Mouse (Mus musculus): ENCODE measurements around the gene Slc26a11. TPM values are rescaled to one million over a fixed set of nuclear protein-coding genes. Genes with fewer than 3 reads are reported as not detected.

Gene Slc26a11
- polyA plus RNA-seq, 1 experiment from 2014 or later, result 5.3 TPM

DNA sequence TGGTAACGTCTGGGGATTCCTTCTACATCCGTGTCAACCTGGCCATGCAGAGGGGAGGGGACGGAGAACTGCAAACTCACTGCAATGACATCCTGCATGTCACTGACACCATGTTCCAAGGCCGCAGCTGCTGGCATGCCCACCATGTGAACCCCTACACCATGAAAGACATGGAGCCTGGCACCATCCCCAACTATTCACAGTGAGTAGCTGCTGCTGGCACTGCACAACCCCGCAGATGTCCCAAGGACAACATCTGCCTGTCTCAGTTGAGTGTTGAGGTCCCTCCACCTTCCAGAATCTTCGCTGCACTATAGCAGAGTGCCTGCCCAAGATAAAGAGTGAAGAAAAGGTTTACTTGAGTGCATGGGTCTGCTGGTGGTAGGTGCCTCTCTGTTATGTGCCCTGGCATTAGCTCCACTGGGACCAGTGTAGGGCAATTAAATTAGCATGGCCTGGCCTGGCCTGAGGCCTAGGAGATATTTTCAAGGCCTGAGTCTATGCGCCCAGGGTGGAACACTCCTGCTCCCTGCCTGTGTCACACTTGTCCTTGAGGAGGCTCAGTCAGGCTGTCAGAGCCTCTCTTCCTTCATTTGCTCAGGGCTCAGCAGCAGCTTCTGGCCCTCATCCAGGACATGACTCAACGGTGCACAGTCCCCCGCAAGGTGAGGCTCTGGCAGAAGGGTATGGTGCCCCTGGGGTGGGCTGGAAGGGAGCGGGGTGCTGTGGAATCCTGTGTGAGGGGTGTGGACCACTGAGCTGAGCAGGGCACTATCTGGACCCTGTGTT lies 16.9 kb upstream of the Slc26a11 start:
- Histone ChIP-seq H3K4me3 (no peak overlapping the region), H3K9ac (no peak overlapping the region), H3K4me2 (no peak overlapping the region), H3K36me3 (no peaks in the 10 kb centered on the region), H3K4me1 (replicated peaks) (no peaks in the 10 kb centered on the region), H3K27ac (replicated peaks) (no peak overlapping the region), H3K27me3 (no peaks in the 10 kb centered on the region; the same call in 1 of the 2 replicates), H3K9me3 (no peaks in the 10 kb centered on the region)
- WGBS, result 83% methylated on average over 10 of the region's 10 CpGs
- no peak for ATAC-seq (ENCODE audit: low read depth)

- Histone ChIP-seq H3K9ac (no peak overlapping the region), H3K9me3 (no peaks in the 10 kb centered on the region), H3K36me3 (no peaks in the 10 kb centered on the region), H3K4me3 (no peak overlapping the region), H3K27me3 (no peaks in the 10 kb centered on the region; the same call in 1 of the 2 replicates), H3K4me2 (no peak overlapping the region), H3K27ac (replicated peaks) (no peak overlapping the region), H3K4me1 (replicated peaks) (no peaks in the 10 kb centered on the region)
- ATAC-seq (ENCODE audit: low read depth), result no peak
- 51% methylated on average over 5 of the region's 5 CpGs for WGBS
These were observed 16.2 kb upstream of the Slc26a11 start for GRCm38 (mm10) chr11:119339179-119339578.

- Histone ChIP-seq H3K27me3 (no peaks in the 10 kb centered on the region; the same call in 1 of the 2 replicates), H3K27ac (replicated peaks) (no peak overlapping the region), H3K9ac (no peak overlapping the region), H3K4me3 (no peak overlapping the region), H3K9me3 (no peaks in the 10 kb centered on the region), H3K36me3 (no peaks in the 10 kb centered on the region), H3K4me2 (no peak overlapping the region), H3K4me1 (replicated peaks) (no peaks in the 10 kb centered on the region)
- no peak for ATAC-seq (ENCODE audit: low read depth)
- 9% methylated on average over 5 of the region's 5 CpGs for WGBS
These were observed 15.7 kb upstream of the Slc26a11 start for GRCm38 (mm10) chr11:119339637-119340036.

- no peak overlapping the region for H3K4me2 ChIP-seq
- no peak overlapping the region for H3K4me3 ChIP-seq
- WGBS, result 88% methylated on average over 8 of the region's 8 CpGs
- no peaks in the 10 kb centered on the region for H3K27me3 ChIP-seq
- H3K9me3 ChIP-seq, result no peaks in the 10 kb centered on the region
- H3K36me3 ChIP-seq, result no peaks in the 10 kb centered on the region
- no peaks in the 10 kb centered on the region for H3K4me1 ChIP-seq (replicated peaks)
- no peak overlapping the region for H3K9ac ChIP-seq
- ATAC-seq (ENCODE audit: low read depth), result no peak
- H3K27ac ChIP-seq (replicated peaks), result no peak overlapping the region
These were observed 11.2 kb upstream of the Slc26a11 start for GRCm38 (mm10) chr11:119344178-119344577.

GRCm38 (mm10) chr11:119344865-119345264 lies 10.5 kb upstream of the Slc26a11 start:
- Histone ChIP-seq H3K27me3 (no peaks in the 10 kb centered on the region), H3K4me3 (no peak overlapping the region), H3K9ac (no peak overlapping the region), H3K27ac (replicated peaks) (no peak overlapping the region), H3K4me2 (no peak overlapping the region), H3K36me3 (no peaks in the 10 kb centered on the region), H3K4me1 (replicated peaks) (no peaks in the 10 kb centered on the region), H3K9me3 (no peaks in the 10 kb centered on the region)
- no peak for ATAC-seq (ENCODE audit: low read depth)
- WGBS, result 65% methylated on average over 6 of the region's 6 CpGs

- Histone ChIP-seq H3K9ac (no peak overlapping the region), H3K4me1 (replicated peaks) (no peaks in the 10 kb centered on the region), H3K27ac (replicated peaks) (no peak overlapping the region), H3K36me3 (no peaks in the 10 kb centered on the region), H3K4me2 (no peak overlapping the region), H3K9me3 (no peaks in the 10 kb centered on the region), H3K4me3 (no peak overlapping the region), H3K27me3 (no peaks in the 10 kb centered on the region)
- no peak for ATAC-seq (ENCODE audit: low read depth)
- WGBS, result 86% methylated on average over 4 of the region's 4 CpGs
These were observed 8.2 kb upstream of the Slc26a11 start for GRCm38 (mm10) chr11:119347125-119347524.

GRCm38 (mm10) chr11:119352113-119352512 lies 3.2 kb upstream of the Slc26a11 start:
- Histone ChIP-seq H3K36me3 (no peaks in the 10 kb centered on the region), H3K27me3 (no peaks in the 10 kb centered on the region), H3K9ac (no peak overlapping the region), H3K9me3 (no peaks in the 10 kb centered on the region), H3K4me2 (no peak overlapping the region), H3K4me1 (replicated peaks) (peaks cover 18% of the 10 kb centered on the region), H3K4me3 (no peak overlapping the region), H3K27ac (replicated peaks) (no peak overlapping the region)
- no peak for ATAC-seq (ENCODE audit: low read depth)
- 82% methylated on average over 7 of the region's 7 CpGs for WGBS

- peaks cover 18% of the 10 kb centered on the region for H3K4me1 ChIP-seq (replicated peaks)
- WGBS, result 84% methylated on average over 4 of the region's 4 CpGs
- ATAC-seq (ENCODE audit: low read depth), result no peak
- no peak overlapping the region for H3K4me2 ChIP-seq
- H3K27ac ChIP-seq (replicated peaks), result no peak overlapping the region
- H3K9ac ChIP-seq, result no peak overlapping the region
- no peak overlapping the region for H3K4me3 ChIP-seq
- no peaks in the 10 kb centered on the region for H3K9me3 ChIP-seq
- no peaks in the 10 kb centered on the region for H3K27me3 ChIP-seq
- no peaks in the 10 kb centered on the region for H3K36me3 ChIP-seq
These were observed 1.4 kb upstream of the Slc26a11 start for GRCm38 (mm10) chr11:119353946-119354345.

- no peak for ATAC-seq (ENCODE audit: low read depth)
- H3K27me3 ChIP-seq, result no peaks in the 10 kb centered on the region
These were observed 437 bp upstream of the Slc26a11 start for GRCm38 (mm10) chr11:119354798-119355442.

GRCm38 (mm10) chr11:119359089-119359488 lies 3.7 kb downstream of the Slc26a11 start:
- no peaks in the 10 kb centered on the region for H3K27me3 ChIP-seq
- no peak overlapping the region for H3K27ac ChIP-seq (replicated peaks)
- no peak overlapping the region for H3K4me2 ChIP-seq
- 90% methylated on average over 10 of the region's 10 CpGs for WGBS
- no peaks in the 10 kb centered on the region for H3K9me3 ChIP-seq
- peaks cover 30% of the 10 kb centered on the region for H3K4me1 ChIP-seq (replicated peaks)
- H3K9ac ChIP-seq, result no peak overlapping the region
- ATAC-seq (ENCODE audit: low read depth), result no peak
- H3K4me3 ChIP-seq, result no peak overlapping the region
- no peaks in the 10 kb centered on the region for H3K36me3 ChIP-seq

More at GRCm38 (mm10) chr11:119354798-119355442, 437 bp upstream of the Slc26a11 start:
- Histone ChIP-seq H3K27ac (replicated peaks) (peak overlapping the region; percentile 59), H3K9ac (peak overlapping the region; percentile 73), H3K4me1 (replicated peaks) (peaks cover 18% of the 10 kb centered on the region), H3K36me3 (no peaks in the 10 kb centered on the region), H3K4me2 (peak overlapping the region; percentile 83), H3K9me3 (no peaks in the 10 kb centered on the region), H3K4me3 (peak overlapping the region; percentile 62)
- 10% methylated on average over 23 of the region's 23 CpGs for WGBS

GRCm38 (mm10) chr11:119362769-119363533 lies 7.6 kb downstream of the Slc26a11 start:
- Histone ChIP-seq H3K27me3 (no peaks in the 10 kb centered on the region), H3K9me3 (no peaks in the 10 kb centered on the region), H3K9ac (peak overlapping the region; percentile 41), H3K4me3 (peak overlapping the region; percentile 27), H3K27ac (replicated peaks) (no peak overlapping the region), H3K4me2 (peak overlapping the region; percentile 53), H3K4me1 (replicated peaks) (peaks cover 12% of the 10 kb centered on the region), H3K36me3 (no peaks in the 10 kb centered on the region)
- WGBS, result 32% methylated on average over 11 of the region's 11 CpGs
- peak; percentile 66 for ATAC-seq (ENCODE audit: low read depth)

Data from neural tube, embryonic 13.5 days (tissue).